16 mouse cellular contexts compared by ENCODE assay signal in genomic region chr14:23729377-23729776, GRCm38 (mm10).
DNase-seq lines count a peak whose midpoint lies in the region; ATAC-seq lines count a peak whose summit lies in the region.
"Had no signal": no experiment of that assay in that cellular context is flagged by ENCODE, and none has a peak within 500 bp of the region (broad histone marks: within the 10 kb centered on the region; RNA-seq: fewer than 3 reads in every experiment).

No protein-coding gene starts in this region.

- no peaks in the 10 kb centered on the region for H3K9me3 ChIP-seq in embryonic facial prominence, embryonic 11.5 days (replicated peaks; ENCODE audit: control insufficient read depth, low read length)
- H3K9me3 ChIP-seq: heart, embryonic 15.5 days; stomach, embryonic 15.5 days had no signal

- peak; percentile 9 for DNase-seq in lung, postnatal 10 days
- DNase-seq in lung, postnatal 36 days: no peak
- peak; percentile 11 for DNase-seq in R1 (ENCODE audit: low read depth, low spot score)
- peak; percentile 80 for DNase-seq in embryonic facial prominence, embryonic 11.5 days (ENCODE audit: low spot score)
- DNase-seq in retina, postnatal 1 day: peak; percentile 28
- DNase-seq in urinary bladder, adult 18-20 months (ENCODE audit: low spot score in 2 of 2): no peak
- DNase-seq: cerebellum, adult 9-11 months; gastrocnemius, postnatal 14 days; kidney, postnatal 25 days; lung, postnatal 14 days had no signal

- ATAC-seq in embryonic facial prominence, embryonic 11.5 days (replicated peaks; ENCODE audit: insufficient number of reproducible peaks, low FRiP score, low TSS enrichment, low read depth): no peak
- no peak for ATAC-seq in megakaryocyte progenitor cell, adult 5-6 weeks (replicated peaks; ENCODE audit: poor library complexity)
- ATAC-seq: forebrain, embryonic 16.5 days; hindbrain, postnatal 0 days had no signal

- no peak overlapping the region for H3K4me3 ChIP-seq in embryonic facial prominence, embryonic 11.5 days (ENCODE audit: low read depth, low read length)
- H3K4me3 ChIP-seq: heart, embryonic 15.5 days; stomach, embryonic 15.5 days had no signal

- 51% methylated on average over 2 of the region's 2 CpGs for WGBS in embryonic facial prominence, embryonic 11.5 days

- no peak overlapping the region for H3K4me2 ChIP-seq in embryonic facial prominence, embryonic 11.5 days (ENCODE audit: low read depth, low read length)
- H3K4me2 ChIP-seq: heart, embryonic 15.5 days; liver, embryonic 11.5 days; stomach, embryonic 15.5 days had no signal

- H3K9ac ChIP-seq in embryonic facial prominence, embryonic 11.5 days (replicated peaks; ENCODE audit: low read length): no peak overlapping the region
- H3K9ac ChIP-seq: heart, embryonic 15.5 days; stomach, embryonic 15.5 days had no signal

- no peak overlapping the region for H3K27ac ChIP-seq in embryonic facial prominence, embryonic 11.5 days (replicated peaks; ENCODE audit: low read depth, low read length)
- H3K27ac ChIP-seq: heart, embryonic 15.5 days; hindbrain, postnatal 0 days; stomach, embryonic 15.5 days had no signal

- no peaks in the 10 kb centered on the region for H3K4me1 ChIP-seq in embryonic facial prominence, embryonic 11.5 days (ENCODE audit: control insufficient read depth, insufficient read depth, low read length)
- H3K4me1 ChIP-seq: heart, embryonic 15.5 days; stomach, embryonic 15.5 days had no signal

- H3K27me3 ChIP-seq in embryonic facial prominence, embryonic 11.5 days (ENCODE audit: control insufficient read depth, insufficient read depth, low read length): no peaks in the 10 kb centered on the region
- H3K27me3 ChIP-seq: stomach, embryonic 15.5 days had no signal

- no peaks in the 10 kb centered on the region for H3K36me3 ChIP-seq in embryonic facial prominence, embryonic 11.5 days (replicated peaks; ENCODE audit: control insufficient read depth, insufficient read depth, low read depth, low read length)
- H3K36me3 ChIP-seq: heart, embryonic 15.5 days; stomach, embryonic 15.5 days had no signal

Comparison
In these comparisons a context has a peak if more than half of its experiments do, and no peak if none do; other contexts are left out.
1. DNase-seq: peak in lung, postnatal 10 days (single experiment), R1 (single experiment), embryonic facial prominence, embryonic 11.5 days (single experiment) and retina, postnatal 1 day (single experiment); none in lung, postnatal 36 days (single experiment) and urinary bladder, adult 18-20 months (0 of 2).